Mouse (Mus musculus) heart, embryonic 14.5 days (tissue): Measurements from ENCODE around the gene Psmc3. TPM values are rescaled to one million over a fixed set of nuclear protein-coding genes. Genes with fewer than 3 reads are reported as not detected.
A peak's percentile ranks its signal among the peaks of the same experiment; 100 is the strongest.

Experiments used
- ATAC-seq: fragments of 200-750 bp; cut with Nextera tagmentation; 2 replicates; pipeline ENCODE4 v1.8.0; 2017; ENCODE audit warnings: low read depth, moderate TSS enrichment; ENCODE audit not compliant: insufficient number of reproducible peaks, insufficient read depth, low FRiP score
- H3K27ac ChIP-seq, 2 experiments: fragments of 200-500 bp in 1 of 2; fragments of 300-500 bp in 1 of 2; sonication (generic) in 1 of 2; replicated peaks in 1 of 2; 2 replicates each; pipeline ENCODE4 v1.5.1; 2012 to 2014; ENCODE audit warnings: low read depth in 2 of 2, low read length in 2 of 2, control low read depth in 1 of 2, mild to moderate bottlenecking in 1 of 2, mixed read lengths in 1 of 2; ENCODE audit not compliant: control insufficient read depth in 1 of 2, insufficient read depth in 1 of 2
- H3K27me3 ChIP-seq: fragments of 300-500 bp; sonication (generic); 2 replicates; pipeline ENCODE4 v1.6.1; 2014; ENCODE audit warnings: mild to moderate bottlenecking, low read length, control low read depth; ENCODE audit not compliant: control insufficient read depth, insufficient read depth
- H3K36me3 ChIP-seq: fragments of 300-500 bp; sonication (generic); 2 replicates; pipeline ENCODE4 v1.6.1; 2014; ENCODE audit warnings: mild to moderate bottlenecking, control low read depth, low read length, mixed read lengths; ENCODE audit not compliant: control insufficient read depth, insufficient read depth
- H3K4me1 ChIP-seq, 2 experiments: fragments of 200-500 bp in 1 of 2; fragments of 300-500 bp in 1 of 2; sonication (generic) in 1 of 2; 2 replicates each; pipeline ENCODE4 v1.6.1; 2012 to 2014; ENCODE audit warnings: low read length in 2 of 2, control low read depth in 1 of 2, mixed read lengths in 1 of 2; ENCODE audit not compliant: control insufficient read depth in 2 of 2, insufficient read depth in 2 of 2
- H3K4me2 ChIP-seq: fragments of 300-500 bp; sonication (generic); 2 replicates; pipeline ENCODE4 v1.6.1; 2014; ENCODE audit warnings: mild to moderate bottlenecking, low read length
- H3K4me3 ChIP-seq, 2 experiments: fragments of 200-500 bp in 1 of 2; fragments of 300-500 bp in 1 of 2; sonication (generic) in 1 of 2; 2 replicates each; pipeline ENCODE4 v1.5.1; 2012 to 2014; ENCODE audit warnings: low read length in 2 of 2, mild to moderate bottlenecking in 2 of 2, control low read depth in 1 of 2, low read depth in 1 of 2, moderate library complexity in 1 of 2; ENCODE audit not compliant: control insufficient read depth in 1 of 2, insufficient read depth in 1 of 2
- H3K9ac ChIP-seq: fragments of 300-500 bp; sonication (generic); 2 replicates; pipeline ENCODE4 v1.6.1; 2014; ENCODE audit warnings: mild to moderate bottlenecking, low read length
- H3K9me3 ChIP-seq: fragments of 300-500 bp; sonication (generic); 2 replicates; pipeline ENCODE4 v1.6.1; 2016; ENCODE audit warnings: low read length, control low read depth; ENCODE audit not compliant: control insufficient read depth
- WGBS: fragments of 180-500 bp; shearing (Covaris S2); extraction: QIAGEN DNeasy Blood & Tissue Kit; methylation state at CpG from one replicate; pipeline ENCODE4 v1.1.7; 2014; 5-methylcytosine and 5-hydroxymethylcytosine counted together
- polyA plus RNA-seq: library from polyadenylated mRNA; unstranded; fragments of >200 nt; fragmentation: Nextera tagmentation; extraction: Ambion mirVana; gene quantifications from 2 replicates; pipeline ENCODE4 v1.2.1, GENCODE M21; 2014

Gene Psmc3
- polyA plus RNA-seq, 1 experiment from 2014 or later, result 293 TPM

- peaks cover 24% of the 10 kb centered on the region for H3K36me3 ChIP-seq
- peaks cover 17 to 34% of the 10 kb centered on the region in 2 experiments for H3K4me1 ChIP-seq
- H3K4me2 ChIP-seq, result peak within 1 kb of the TSS; percentile 93
- H3K27me3 ChIP-seq, result no peaks in the 10 kb centered on the region
- peak; percentile 96 for ATAC-seq
- no peaks in the 10 kb centered on the region for H3K9me3 ChIP-seq
- peak within 1 kb of the TSS; percentile 59 to 76 for H3K4me3 ChIP-seq
- peak within 1 kb of the TSS; percentile 86 for H3K9ac ChIP-seq
- under 1% methylated on average over 67 of the region's 69 CpGs for WGBS
- peak within 1 kb of the TSS; percentile 91 to 93 for H3K27ac ChIP-seq
Observed at GRCm38 (mm10) chr2:91070076-91070800, 16.4 kb downstream of the Psmc3 start, which contains the start of gene Slc39a13. TSS of gene Slc39a13 (minus strand) at chr2:91070417.

GRCm38 (mm10) chr2:91071059-91071458 lies 17.2 kb downstream of the Psmc3 start:
- no peak for ATAC-seq
- peaks cover 17 to 31% of the 10 kb centered on the region in 2 experiments for H3K4me1 ChIP-seq
- peak overlapping the region; percentile 59 to 76; a peak in 3 of 4 replicates for H3K4me3 ChIP-seq
- H3K9ac ChIP-seq, result peak overlapping the region; percentile 86
- H3K36me3 ChIP-seq, result peaks cover 20% of the 10 kb centered on the region
- peak overlapping the region; percentile 75 to 91 for H3K27ac ChIP-seq
- no peaks in the 10 kb centered on the region for H3K27me3 ChIP-seq
- no peaks in the 10 kb centered on the region for H3K9me3 ChIP-seq
- WGBS, result 86% methylated on average over 10 of the region's 10 CpGs
- peak overlapping the region; percentile 93 for H3K4me2 ChIP-seq

DNA sequence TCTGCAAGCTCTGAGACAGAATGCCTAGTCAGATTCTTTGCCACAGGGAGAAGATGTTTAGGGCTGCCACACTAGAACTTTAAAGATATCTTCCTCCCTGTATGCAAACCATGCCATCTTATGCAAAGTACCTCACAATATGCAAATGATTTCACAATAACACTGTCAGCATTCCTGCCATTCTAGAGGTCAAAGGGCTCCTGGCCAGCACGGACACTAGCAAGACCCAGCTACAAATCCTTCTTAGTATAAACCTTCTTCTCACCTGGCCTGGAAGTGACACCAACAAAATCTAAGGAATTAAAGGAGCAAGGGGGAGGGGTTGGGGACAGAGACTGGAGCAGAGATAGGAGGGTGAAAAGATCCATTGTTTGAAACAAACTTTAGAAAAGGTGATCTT lies 18.3 kb downstream of the Psmc3 start:
- H3K27me3 ChIP-seq, result no peaks in the 10 kb centered on the region
- peaks cover 11% of the 10 kb centered on the region for H3K36me3 ChIP-seq
- WGBS, result 36% methylated on average over 1 of the region's 1 CpGs
- H3K4me1 ChIP-seq, result peaks cover 17 to 25% of the 10 kb centered on the region in 2 experiments
- no peaks in the 10 kb centered on the region for H3K9me3 ChIP-seq
- H3K27ac ChIP-seq, result no peak overlapping the region
- no peak overlapping the region for H3K4me2 ChIP-seq
- no peak for ATAC-seq
- no peak overlapping the region for H3K9ac ChIP-seq
- no peak overlapping the region for H3K4me3 ChIP-seq

GRCm38 (mm10) chr2:91077957-91078313 lies 24.1 kb downstream of the Psmc3 start:
- Histone ChIP-seq H3K27ac (no peak overlapping the region), H3K4me2 (peak overlapping the region; percentile 82), H3K9me3 (no peaks in the 10 kb centered on the region), H3K4me1 (peaks cover 2 to 5% of the 10 kb centered on the region in 2 experiments; a peak in 1 of 4 replicates), H3K27me3 (no peaks in the 10 kb centered on the region), H3K36me3 (no peaks in the 10 kb centered on the region), H3K9ac (peak overlapping the region; percentile 67), H3K4me3 (peak overlapping the region; percentile 45 to 53)
- 20% methylated on average over 12 of the region's 12 CpGs for WGBS
- ATAC-seq, result no peak

- peak; percentile 41 for ATAC-seq
- Histone ChIP-seq H3K9ac (peak overlapping the region; percentile 67), H3K4me1 (peaks cover 4 to 8% of the 10 kb centered on the region in 2 experiments; a peak in 1 of 4 replicates), H3K4me3 (peak overlapping the region; percentile 45 to 53), H3K27me3 (no peaks in the 10 kb centered on the region), H3K36me3 (no peaks in the 10 kb centered on the region), H3K9me3 (no peaks in the 10 kb centered on the region), H3K4me2 (peak overlapping the region; percentile 82), H3K27ac (0 out of 4 replicates have a peak overlapping the region, but pooled peaks of 1 of the 2 experiments have one; percentile 4)
- under 1% methylated on average over 29 of the region's 36 CpGs for WGBS
Observed at GRCm38 (mm10) chr2:91078314-91079025, 24.7 kb downstream of the Psmc3 start.

DNA sequence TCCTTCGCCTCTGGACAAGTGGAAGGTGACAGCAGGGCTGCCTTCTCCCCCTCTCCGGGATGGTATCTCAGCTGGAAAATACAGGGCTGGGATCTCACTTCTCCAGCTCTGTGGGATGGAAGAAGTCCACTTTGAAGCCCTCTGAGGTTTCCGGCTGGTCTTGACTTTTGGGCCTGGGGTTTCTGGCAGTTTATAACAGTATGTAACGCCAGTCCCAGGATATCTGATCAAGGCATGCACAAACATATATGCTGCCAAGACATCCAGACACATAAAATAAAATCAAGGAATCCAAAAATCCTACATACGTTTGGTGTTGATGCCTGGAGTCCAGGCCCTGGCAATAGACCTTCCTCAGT lies 25.2 kb downstream of the Psmc3 start:
- peak overlapping the region; percentile 82 for H3K4me2 ChIP-seq
- H3K4me3 ChIP-seq, result peak overlapping the region; percentile 45 to 53
- peak overlapping the region; percentile 67 for H3K9ac ChIP-seq
- WGBS, result 27% methylated on average over 5 of the region's 5 CpGs
- H3K27ac ChIP-seq, result 0 out of 4 replicates have a peak overlapping the region, but pooled peaks of 1 of the 2 experiments have one; percentile 4
- no peak for ATAC-seq
- no peaks in the 10 kb centered on the region for H3K27me3 ChIP-seq
- H3K4me1 ChIP-seq, result peaks cover 4 to 8% of the 10 kb centered on the region in 2 experiments; a peak in 1 of 4 replicates
- no peaks in the 10 kb centered on the region for H3K9me3 ChIP-seq
- no peaks in the 10 kb centered on the region for H3K36me3 ChIP-seq

DNA sequence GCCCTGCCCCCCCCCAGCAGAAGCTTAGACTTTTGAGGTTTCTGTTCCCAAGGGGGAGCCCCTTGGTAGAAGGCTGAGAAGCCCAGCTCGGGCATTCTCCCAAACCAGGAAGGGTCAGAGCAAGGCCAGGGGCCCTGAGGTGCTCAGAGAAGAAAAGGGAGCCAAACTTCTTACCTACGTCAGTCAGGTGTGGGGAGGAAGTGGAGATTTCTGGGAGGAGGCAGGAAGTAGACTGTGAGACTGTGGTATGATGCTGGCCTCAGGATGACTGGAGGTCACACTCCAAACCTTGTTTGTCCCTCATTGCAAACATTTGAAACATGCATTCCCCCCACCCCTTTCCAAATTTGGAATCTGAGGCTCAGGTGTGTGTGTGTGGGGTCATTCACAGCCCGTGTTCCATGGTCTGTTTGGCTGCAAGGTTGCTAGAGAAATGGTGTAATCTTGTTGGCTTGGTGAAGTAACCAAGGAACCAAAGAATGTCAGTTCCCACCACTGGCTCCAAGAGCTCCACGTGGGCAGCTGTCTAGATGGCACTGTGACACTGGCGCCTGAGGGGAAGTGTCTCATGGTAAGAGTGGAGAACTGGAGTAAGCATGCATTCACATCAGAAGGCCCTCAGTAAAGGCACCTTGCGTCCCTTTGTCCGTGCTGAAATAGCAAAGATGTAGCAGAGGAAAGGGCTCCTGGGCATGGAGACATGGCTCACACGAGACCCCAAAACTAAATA lies 27.1 kb downstream of the Psmc3 start:
- 79% methylated on average over 8 of the region's 8 CpGs for WGBS
- ATAC-seq, result no peak
- H3K9ac ChIP-seq, result no peak overlapping the region
- H3K4me3 ChIP-seq, result no peak overlapping the region
- no peak overlapping the region for H3K4me2 ChIP-seq
- no peak overlapping the region for H3K27ac ChIP-seq
- no peaks in the 10 kb centered on the region for H3K27me3 ChIP-seq
- H3K36me3 ChIP-seq, result no peaks in the 10 kb centered on the region
- no peaks in the 10 kb centered on the region for H3K9me3 ChIP-seq
- peaks cover 4 to 8% of the 10 kb centered on the region in 2 experiments; a peak in 1 of 4 replicates for H3K4me1 ChIP-seq
